Mouse (Mus musculus) natural killer cell, adult 2 months (primary cell): ENCODE data around the gene Auts2.

ENCODE experiments used
- DNase-seq, 2 experiments: peaks; one replicate each; pipeline ENCODE4 v3.0.0; 2022; ENCODE audit warnings: low spot score in 2 of 2

Gene Auts2

GRCm38 (mm10) chr5:131803609-131804008 is 739.5 kb downstream of the Auts2 start:
- DNase-seq, result no peak

GRCm38 (mm10) chr5:131802340-131803036 is 740.7 kb downstream of the Auts2 start:
- no peak for DNase-seq

- no peak for DNase-seq
Observed at GRCm38 (mm10) chr5:131801924-131802323, 741.2 kb downstream of the Auts2 start.

GRCm38 (mm10) chr5:131798373-131798772 is 744.8 kb downstream of the Auts2 start:
- DNase-seq, result no peak

- DNase-seq, result no peak
Observed at GRCm38 (mm10) chr5:131797044-131797443, 746.1 kb downstream of the Auts2 start.

- no peak for DNase-seq
Observed at GRCm38 (mm10) chr5:131794411-131795133, 748.6 kb downstream of the Auts2 start.

- DNase-seq, result no peak
Observed at GRCm38 (mm10) chr5:131789601-131790000, 753.5 kb downstream of the Auts2 start.

GRCm38 (mm10) chr5:131788008-131788407 is 755.1 kb downstream of the Auts2 start:
- DNase-seq, result no peak

- no peak for DNase-seq
Observed at GRCm38 (mm10) chr5:131783241-131783640, 759.9 kb downstream of the Auts2 start.

- no peak for DNase-seq
Observed at GRCm38 (mm10) chr5:131781063-131781462, 762.1 kb downstream of the Auts2 start.

- DNase-seq, result no peak
Observed at GRCm38 (mm10) chr5:131779171-131779570, 764.0 kb downstream of the Auts2 start.

GRCm38 (mm10) chr5:131775672-131776071 is 767.5 kb downstream of the Auts2 start:
- no peak for DNase-seq

- DNase-seq, result no peak
Observed at GRCm38 (mm10) chr5:131775222-131775621, 767.9 kb downstream of the Auts2 start.

- no peak for DNase-seq
Observed at GRCm38 (mm10) chr5:131774792-131775191, 768.4 kb downstream of the Auts2 start.

- no peak for DNase-seq
Observed at GRCm38 (mm10) chr5:131772616-131773015, 770.5 kb downstream of the Auts2 start.

- DNase-seq, result no peak
Observed at GRCm38 (mm10) chr5:131769273-131769672, 773.9 kb downstream of the Auts2 start.

- no peak for DNase-seq
Observed at GRCm38 (mm10) chr5:131767699-131768264, 775.4 kb downstream of the Auts2 start.

- no peak for DNase-seq
Observed at GRCm38 (mm10) chr5:131767176-131767575, 776.0 kb downstream of the Auts2 start.

- DNase-seq, result no peak
Observed at GRCm38 (mm10) chr5:131759432-131759831, 783.7 kb downstream of the Auts2 start.

GRCm38 (mm10) chr5:131750330-131750729 is 792.8 kb downstream of the Auts2 start:
- no peak for DNase-seq

GRCm38 (mm10) chr5:131749211-131749610 is 793.9 kb downstream of the Auts2 start:
- DNase-seq, result no peak

GRCm38 (mm10) chr5:131743069-131743468 is 800.1 kb downstream of the Auts2 start:
- DNase-seq, result no peak

- no peak for DNase-seq
Observed at GRCm38 (mm10) chr5:131737476-131737875, 805.7 kb downstream of the Auts2 start.
